Mouse (Mus musculus) yolk sac, embryonic 10.5 days (tissue): ENCODE data around the gene Gse1.

Experiments used
- DNase-seq: peaks from one replicate; pipeline ENCODE4 v3.0.0-alpha.2; 2017; ENCODE audit warnings: low spot score

Gene Gse1

DNA sequence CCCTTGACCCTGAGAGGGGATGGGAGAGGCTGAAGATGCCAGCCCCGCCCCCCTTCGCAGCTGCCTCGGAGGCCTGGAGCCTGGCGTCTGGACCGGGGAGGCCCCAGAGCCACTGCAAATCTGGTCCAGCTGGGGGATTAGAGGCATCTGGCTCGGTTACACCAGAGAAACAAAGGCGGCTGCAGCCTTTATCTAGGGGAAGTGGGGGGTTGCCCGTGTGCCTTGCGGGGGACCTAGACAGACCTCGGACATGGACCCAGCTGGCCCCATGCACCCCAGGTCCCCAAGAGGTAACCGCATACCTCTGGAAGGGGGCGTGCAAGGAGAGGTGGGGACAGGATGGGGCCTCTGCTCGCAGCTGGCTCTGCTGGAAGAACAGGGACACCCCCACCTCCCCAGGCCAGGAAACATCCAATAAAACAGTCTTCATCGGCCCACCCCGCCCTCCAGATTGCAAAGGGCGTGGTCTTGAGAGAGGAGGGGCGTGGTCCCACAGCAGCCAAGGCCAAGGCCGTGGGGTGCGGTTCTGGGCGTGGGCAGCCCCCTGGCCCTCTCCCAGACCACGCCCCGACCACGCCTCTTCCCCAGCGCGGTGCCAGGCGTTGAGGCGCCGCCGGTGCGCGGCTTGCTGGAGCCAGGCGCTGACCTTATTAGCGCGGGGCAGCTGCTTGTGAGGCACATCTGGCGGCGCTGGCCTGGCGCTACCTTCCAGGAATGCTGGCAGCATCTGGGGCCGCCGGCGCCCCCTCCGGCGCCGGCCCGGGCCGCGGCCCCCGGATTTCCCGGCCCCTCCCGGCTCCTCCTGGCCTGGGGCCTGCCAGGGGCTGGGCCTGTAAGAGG is 48.0 kb downstream of the Gse1 start:
- DNase-seq, result peak; percentile 91

DNA sequence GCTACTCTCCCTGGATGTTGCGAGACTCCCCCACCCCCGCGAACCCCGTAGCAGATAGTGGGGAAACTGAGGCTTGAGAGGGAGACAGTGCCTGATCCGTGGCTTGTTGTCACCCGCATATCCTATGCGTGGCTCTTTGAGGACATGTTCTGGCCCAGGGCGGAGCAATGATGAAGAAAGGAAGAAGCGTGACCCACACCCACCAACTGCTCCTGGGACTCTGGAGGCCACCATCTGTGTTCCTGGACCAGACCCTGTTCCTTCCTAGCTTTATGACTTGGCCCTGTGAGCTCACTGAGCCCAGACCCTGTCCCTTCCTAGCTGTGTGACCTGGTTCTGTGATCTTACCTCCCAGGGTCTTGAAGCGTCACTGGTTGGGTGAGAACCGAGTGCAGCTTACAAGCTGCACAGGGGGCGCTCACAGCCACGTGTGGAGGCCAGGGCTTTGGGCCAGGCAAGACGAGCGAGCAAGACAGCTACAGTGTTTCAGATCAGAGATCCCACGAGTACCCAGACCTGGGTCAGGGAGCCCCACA is 48.7 kb downstream of the Gse1 start:
- no peak for DNase-seq

DNA sequence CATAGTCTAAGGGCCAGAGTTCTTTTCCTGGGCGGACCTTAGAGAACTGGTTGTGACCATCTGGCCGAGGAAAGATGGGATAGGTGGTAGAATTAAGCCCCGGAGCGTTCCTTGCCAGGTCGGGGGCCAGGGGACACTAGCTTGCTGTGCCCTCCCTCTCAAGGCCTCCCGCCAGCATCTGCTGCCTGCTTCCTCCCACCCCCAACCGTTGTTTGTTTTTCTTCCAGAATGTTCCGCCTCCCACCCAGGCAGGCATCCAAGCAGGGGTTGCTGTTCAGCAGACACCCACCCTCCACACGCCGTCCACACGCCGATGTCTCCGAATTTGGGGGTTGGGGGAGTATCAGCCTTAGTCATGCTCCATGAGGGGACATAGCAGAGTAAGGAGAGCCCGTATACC is 49.8 kb downstream of the Gse1 start:
- DNase-seq, result no peak

- DNase-seq, result no peak
Measured at GRCm38 (mm10) chr8:120279418-120279817, 51.2 kb downstream of the Gse1 start.

GRCm38 (mm10) chr8:120281487-120281886 is 53.2 kb downstream of the Gse1 start:
- DNase-seq, result no peak

DNA sequence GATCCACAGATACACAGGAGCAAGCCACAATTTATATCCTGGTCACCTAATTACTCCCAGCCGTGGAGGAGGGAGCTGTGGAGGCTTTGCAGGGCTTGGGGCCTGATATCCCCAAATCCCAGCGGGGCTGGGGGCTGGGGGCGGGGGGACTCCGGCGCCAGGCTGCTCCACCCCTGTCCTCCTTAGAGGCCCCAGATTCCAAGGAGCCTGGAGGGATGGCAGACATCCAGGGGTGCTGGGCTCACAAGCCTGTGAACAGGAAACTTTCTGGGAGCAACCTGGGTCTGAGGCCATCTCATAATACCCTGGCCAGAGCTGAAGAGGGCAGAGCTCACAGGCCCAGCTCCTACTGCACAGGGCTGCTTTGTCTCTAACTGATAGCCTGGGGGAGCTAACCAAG is 54.2 kb downstream of the Gse1 start:
- DNase-seq, result no peak

GRCm38 (mm10) chr8:120284265-120284664 is 56.0 kb downstream of the Gse1 start:
- no peak for DNase-seq

DNA sequence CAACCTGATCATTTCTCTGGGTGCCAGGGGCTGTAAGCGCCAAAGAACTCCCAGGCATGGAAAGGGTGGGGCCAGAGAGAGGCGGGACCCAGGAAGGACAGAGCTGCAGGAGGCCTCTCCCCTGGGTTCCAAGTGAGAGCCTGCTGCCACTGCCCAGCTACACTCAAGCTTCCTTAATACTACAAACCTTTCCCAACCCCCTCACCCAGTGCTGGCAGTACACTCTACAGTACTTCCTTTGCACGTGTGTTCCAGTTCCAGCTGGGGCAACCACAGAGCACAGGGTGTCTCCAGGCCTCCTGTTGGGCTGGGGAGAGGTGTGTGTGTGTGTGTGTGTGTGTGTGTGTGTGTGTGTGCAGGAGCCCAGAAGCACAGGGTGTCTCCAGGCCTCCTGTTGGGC is 56.8 kb downstream of the Gse1 start:
- DNase-seq, result no peak

GRCm38 (mm10) chr8:120285878-120286277 is 57.6 kb downstream of the Gse1 start:
- DNase-seq, result no peak

- peak; percentile 68 for DNase-seq
Measured at GRCm38 (mm10) chr8:120288122-120288908, 60.1 kb downstream of the Gse1 start.

DNA sequence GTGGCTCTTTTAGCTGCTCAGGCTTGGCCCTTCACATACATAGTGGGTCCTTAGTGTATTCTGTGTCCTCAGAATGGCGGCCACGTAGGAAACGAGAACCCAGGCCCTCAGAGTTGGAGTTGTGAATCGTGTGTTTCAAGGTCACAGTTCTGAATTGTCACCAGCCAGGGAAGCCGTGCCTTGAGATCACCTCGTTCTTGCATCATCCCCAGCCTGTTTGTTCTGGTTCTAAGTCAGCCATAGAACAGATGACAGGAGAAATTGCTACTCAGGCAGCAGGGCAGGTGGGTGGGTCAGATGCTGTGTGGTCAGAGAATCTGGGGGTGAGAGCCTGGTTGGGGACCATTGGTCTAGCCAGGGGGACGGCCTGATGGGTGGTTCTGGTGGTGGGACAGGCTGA is 60.9 kb downstream of the Gse1 start:
- no peak for DNase-seq

DNA sequence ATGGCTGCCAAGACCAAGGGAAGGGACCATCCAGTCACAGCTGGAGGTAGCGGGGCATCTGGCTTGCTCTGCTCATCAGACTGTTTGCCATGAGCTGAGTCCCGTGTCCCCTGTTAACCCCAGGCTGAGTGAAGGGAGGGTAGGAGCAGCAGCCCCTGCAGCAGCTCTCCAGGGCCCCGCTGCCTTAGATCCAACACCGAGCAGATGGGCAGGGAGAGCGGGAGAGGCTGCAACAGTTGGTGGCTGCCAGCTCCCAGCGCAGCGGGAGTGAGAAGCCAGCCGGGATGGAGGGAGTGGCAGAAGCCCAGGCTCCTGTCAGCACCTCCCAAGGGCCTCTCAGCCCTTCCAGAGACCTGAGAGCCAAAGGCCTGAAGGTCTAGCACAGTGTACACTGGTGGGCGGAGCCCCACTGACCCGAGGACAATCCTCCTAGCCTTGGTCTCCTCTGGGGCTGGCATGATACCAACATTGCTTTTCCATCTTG is 61.5 kb downstream of the Gse1 start:
- DNase-seq, result no peak

DNA sequence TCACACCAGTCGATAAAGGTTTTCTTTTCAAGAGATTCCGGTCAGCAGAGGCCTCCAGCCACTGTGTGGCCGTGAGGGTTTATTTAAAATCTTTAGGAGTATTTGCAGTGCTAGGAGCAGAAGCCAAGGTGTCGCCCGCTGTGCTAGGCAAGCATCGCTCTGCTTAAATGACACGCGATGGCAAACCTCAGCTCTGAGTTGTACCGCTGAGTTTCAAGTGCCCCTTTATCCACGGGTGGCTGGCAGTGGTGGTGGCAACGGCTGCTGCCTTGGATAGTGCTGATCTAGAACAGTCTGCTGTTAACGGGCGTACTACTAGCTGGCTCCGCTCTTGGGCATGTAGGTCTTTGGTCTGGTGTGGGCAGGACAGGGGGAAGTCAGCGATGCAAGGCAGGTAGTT is 62.4 kb downstream of the Gse1 start:
- no peak for DNase-seq

GRCm38 (mm10) chr8:120291650-120292049 is 63.4 kb downstream of the Gse1 start:
- no peak for DNase-seq

DNA sequence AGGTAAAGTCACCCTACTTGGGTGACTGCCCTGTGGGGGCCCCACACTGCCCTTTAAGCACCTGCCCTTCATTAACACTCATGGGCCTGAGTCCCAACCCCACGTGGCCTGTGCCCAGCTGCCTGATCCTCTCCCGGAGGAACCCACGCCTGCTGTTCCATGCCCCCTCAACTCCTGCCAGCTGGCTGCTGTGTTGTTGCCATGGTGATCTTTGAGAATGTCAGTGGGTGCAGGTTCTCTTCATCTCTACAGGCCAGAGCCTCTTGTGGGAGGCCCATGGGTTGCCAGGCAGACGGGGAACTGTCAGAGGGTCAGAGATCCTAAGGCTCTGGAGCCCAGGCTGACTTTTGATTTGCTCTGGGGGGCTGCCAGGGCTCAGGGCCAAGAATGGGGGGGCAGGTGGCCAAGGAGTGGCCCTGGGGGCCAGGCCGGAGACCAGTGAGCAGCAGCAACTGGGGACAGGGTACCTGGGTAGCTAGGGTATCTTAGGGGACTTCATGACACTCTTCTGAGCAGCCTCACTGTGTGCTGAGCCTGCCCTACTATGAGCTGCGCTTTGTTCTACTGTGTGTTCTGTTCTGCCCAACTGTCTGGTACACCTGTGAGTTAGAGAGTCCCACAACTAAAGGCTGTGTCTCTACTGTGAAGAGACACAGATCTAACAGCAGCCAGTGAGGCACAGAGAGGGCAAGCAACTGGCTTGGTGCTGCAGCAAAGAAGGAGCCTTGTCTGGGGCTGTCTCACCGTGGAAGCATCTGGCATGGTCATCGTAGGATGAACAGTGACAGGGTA is 64.3 kb downstream of the Gse1 start:
- DNase-seq, result no peak

- no peak for DNase-seq
Measured at GRCm38 (mm10) chr8:120293421-120294357, 65.4 kb downstream of the Gse1 start.

DNA sequence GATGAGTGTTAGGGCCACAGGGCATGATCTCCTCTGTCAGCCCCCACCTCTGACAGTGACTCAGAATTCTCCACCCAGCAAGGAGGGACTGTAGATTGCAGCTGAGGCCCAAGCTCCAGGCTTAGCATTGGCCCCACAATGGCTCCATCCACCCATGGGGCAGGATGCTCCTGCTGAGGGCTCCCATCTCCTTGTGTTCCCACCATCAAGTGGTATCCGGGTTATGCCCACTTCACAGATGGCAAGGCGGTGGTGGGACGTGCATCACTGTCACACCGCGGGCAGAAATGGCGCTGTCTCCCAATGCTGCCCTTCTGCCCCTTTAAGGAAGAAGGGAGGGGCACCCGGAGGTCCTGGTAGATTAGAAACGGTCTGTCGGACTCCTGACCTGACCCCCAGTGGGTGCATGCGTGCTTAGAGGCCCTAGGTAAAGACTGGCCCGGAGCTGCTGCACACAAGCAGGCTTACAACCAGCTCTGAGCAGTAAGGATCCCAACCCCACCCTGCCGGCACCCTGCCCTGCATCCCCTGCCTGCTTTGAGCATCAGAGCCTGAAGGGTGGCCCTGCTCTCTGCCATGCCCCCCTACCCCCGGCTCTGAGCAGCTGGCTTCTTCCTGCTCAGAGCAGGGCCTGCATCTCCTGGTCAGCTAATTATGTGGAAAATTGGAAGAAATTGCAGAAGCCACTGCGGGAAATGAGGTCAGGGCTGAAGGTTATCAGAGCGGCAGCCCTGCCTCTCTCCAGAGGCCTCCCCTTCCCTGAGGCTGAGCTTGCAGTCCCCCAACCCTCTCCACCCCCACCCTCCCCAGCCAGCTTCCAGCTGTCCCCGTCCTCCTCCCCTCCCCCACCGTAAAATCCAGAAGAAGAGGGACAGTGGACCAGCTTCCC is 67.0 kb downstream of the Gse1 start:
- peak; percentile 77 for DNase-seq

- DNase-seq, result no peak
Measured at GRCm38 (mm10) chr8:120297000-120297399, 68.7 kb downstream of the Gse1 start.

DNA sequence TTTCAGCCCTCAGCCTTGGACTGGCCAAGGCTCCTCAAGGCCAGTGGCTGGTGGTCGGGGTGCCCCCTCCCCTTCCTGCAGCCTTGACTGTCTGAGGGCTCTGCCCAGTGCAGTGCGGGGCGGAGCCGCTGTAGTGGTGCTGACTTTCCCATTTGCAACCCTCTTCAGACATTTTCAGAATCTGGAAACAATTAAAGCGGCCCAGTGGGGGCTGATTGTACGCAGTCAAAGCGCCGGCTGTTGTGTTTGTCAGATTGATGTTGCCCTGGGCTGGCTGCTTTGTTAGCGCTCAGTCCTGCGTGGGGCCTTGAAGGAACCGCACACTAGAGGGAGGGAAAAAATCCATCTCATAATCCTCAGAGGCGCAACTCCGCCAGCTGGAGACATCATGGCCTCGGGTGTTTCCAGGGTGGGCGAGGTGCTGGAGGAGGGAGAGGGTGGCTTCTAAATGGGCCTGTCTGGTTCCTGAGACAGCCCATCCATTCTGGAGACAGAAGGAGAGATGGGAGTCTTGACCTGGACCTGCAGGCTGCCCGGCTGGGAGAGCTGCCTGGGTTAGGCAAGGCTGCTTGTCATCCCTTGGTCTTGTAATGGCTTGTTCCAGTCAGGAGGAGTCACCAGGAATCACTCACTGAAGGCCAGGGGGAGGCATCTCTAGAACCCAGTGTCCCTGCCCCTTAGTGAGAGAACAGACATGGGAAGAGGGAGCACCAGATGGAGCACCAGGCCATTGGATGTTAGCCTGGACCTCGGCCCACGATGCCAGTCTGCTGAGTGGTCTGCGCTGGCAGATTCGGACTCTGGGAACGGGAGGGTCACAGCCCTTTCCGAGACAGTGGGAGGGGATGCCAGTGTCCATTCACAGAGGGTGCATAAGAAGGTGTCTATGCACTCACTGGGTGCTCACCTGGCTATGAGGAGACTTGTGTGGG is 70.6 kb downstream of the Gse1 start:
- DNase-seq, result no peak
